Mouse (Mus musculus) neural tube, embryonic 12.5 days (tissue): ENCODE data around the gene Spcs3. TPM values are rescaled to one million over a fixed set of nuclear protein-coding genes. Genes with fewer than 3 reads are reported as not detected.
"Not testable (repeated sequence)": the region's sequence is repeated elsewhere in the genome, so short reads cannot be mapped to it uniquely, and the experiment has no call there.

Experiments
- ATAC-seq: fragments of 200-750 bp; cut with Nextera tagmentation; 2 replicates; pipeline ENCODE4 v1.8.0; 2017; ENCODE audit warnings: low read depth, mild to moderate bottlenecking, moderate TSS enrichment, moderate library complexity; ENCODE audit not compliant: low FRiP score
- H3K27ac ChIP-seq: fragments of 300-500 bp; sonication (generic); 2 replicates; pipeline ENCODE4 v1.5.1; 2016
- H3K27me3 ChIP-seq: fragments of 300-500 bp; sonication (generic); replicated peaks from 2 replicates; pipeline ENCODE4 v1.6.1; 2016; ENCODE audit warnings: mild to moderate bottlenecking
- H3K36me3 ChIP-seq: fragments of 300-500 bp; sonication (generic); 2 replicates; pipeline ENCODE4 v1.6.1; 2016; ENCODE audit warnings: mild to moderate bottlenecking
- H3K4me1 ChIP-seq: fragments of 300-500 bp; sonication (generic); 2 replicates; pipeline ENCODE4 v1.6.1; 2016
- H3K4me2 ChIP-seq: fragments of 300-500 bp; sonication (generic); replicated peaks from 2 replicates; pipeline ENCODE4 v1.6.1; 2016; ENCODE audit warnings: mild to moderate bottlenecking
- H3K4me3 ChIP-seq: fragments of 300-500 bp; sonication (generic); 2 replicates; pipeline ENCODE4 v1.5.1; 2016
- H3K9ac ChIP-seq: fragments of 300-500 bp; sonication (generic); 2 replicates; pipeline ENCODE4 v1.6.1; 2016; ENCODE audit warnings: mild to moderate bottlenecking
- H3K9me3 ChIP-seq: fragments of 300-500 bp; sonication (generic); 2 replicates; pipeline ENCODE4 v1.6.1; 2016; ENCODE audit warnings: mild to moderate bottlenecking
- WGBS: fragments of 180-500 bp; shearing (Covaris S2); methylation state at CpG from one replicate; pipeline ENCODE4 v1.1.7; 2016; 5-methylcytosine and 5-hydroxymethylcytosine counted together
- polyA plus RNA-seq: library from polyadenylated mRNA; unstranded; fragments of >200 nt; fragmentation: Nextera tagmentation; extraction: Ambion mirVana; gene quantifications from 2 replicates; pipeline ENCODE4 v1.2.1, GENCODE M21; 2016

Gene Spcs3
- polyA plus RNA-seq, 1 experiment from 2014 or later: 71.3 TPM

DNA sequence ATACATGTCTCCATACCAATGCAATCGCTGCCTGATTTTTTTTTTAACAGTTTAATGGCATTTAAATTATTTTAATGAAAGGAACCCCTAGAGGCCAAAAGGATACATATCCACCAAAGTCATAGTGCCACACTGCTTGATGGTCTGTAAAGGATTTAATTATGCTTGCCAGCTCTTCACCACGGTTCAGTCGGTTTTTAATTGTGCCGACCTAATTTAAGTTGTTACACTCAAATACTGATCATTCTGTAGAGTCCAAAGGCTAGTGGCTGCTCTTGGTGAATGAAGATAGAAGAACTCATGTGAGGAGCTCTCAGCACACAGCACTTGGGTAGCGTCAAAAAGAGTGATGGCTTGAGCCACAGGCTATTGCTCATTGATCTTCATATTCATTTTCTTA lies 5.4 kb upstream of the Spcs3 start:
- H3K4me1 ChIP-seq: no peaks in the 10 kb centered on the region
- H3K9ac ChIP-seq: no peak overlapping the region
- H3K4me2 ChIP-seq: no peak overlapping the region
- WGBS: 84% methylated on average over 5 of the region's 5 CpGs
- H3K27ac ChIP-seq: no peak overlapping the region
- no peaks in the 10 kb centered on the region for H3K9me3 ChIP-seq
- ATAC-seq: no peak; the same call in 1 of the 2 replicates
- no peaks in the 10 kb centered on the region for H3K36me3 ChIP-seq
- no peaks in the 10 kb centered on the region for H3K27me3 ChIP-seq
- H3K4me3 ChIP-seq: no peak overlapping the region

DNA sequence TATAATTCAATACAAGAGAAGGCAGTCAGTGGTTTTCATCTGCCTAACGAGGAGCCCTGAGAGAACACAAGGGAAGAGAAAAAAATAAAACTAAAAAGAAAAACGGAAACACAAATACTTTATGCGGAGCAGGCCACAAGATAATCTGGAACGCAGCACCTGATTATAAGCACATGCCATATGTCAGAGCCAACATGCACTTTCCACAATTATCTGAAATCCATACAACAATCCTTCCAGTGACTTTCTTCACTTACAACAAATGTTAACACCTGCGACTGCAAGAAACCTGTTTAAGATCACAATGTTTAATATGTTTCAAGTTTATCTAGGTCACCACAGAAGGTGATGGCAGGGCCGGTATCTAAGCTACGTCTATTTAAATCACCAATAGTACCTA lies 1.2 kb downstream of the Spcs3 start:
- Histone ChIP-seq H3K4me2 (peak overlapping the region; percentile 64), H3K27ac (no peak overlapping the region), H3K9me3 (no peaks in the 10 kb centered on the region), H3K4me1 (peaks cover 11% of the 10 kb centered on the region), H3K4me3 (peak overlapping the region; percentile 85), H3K27me3 (no peaks in the 10 kb centered on the region), H3K9ac (peak overlapping the region; percentile 87), H3K36me3 (no peaks in the 10 kb centered on the region)
- 73% methylated on average over 7 of the region's 7 CpGs for WGBS
- no peak for ATAC-seq

DNA sequence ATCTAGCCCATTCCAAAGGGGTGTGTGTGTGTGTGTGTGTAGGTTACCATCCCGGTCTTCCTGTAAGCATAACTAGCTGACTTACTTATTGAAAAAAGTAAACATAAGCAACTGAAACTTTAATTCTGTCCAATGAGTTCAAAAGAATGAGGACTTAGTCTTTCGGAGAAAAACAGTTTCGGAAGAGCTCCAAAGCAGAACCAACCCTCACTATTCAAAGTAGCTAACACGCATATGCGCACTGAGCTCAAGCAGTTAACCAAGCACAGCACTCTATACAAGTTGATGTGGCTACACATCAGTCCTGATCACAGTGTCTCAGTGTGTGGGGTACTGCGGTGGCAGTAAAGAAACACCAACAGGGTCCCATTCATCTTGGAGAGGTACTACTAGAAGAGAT lies 3.1 kb downstream of the Spcs3 start:
- peaks cover 11% of the 10 kb centered on the region for H3K4me1 ChIP-seq
- peaks cover 8% of the 10 kb centered on the region for H3K36me3 ChIP-seq
- H3K27ac ChIP-seq: no peak overlapping the region
- no peak for ATAC-seq
- no peak overlapping the region for H3K4me2 ChIP-seq
- 93% methylated on average over 6 of the region's 6 CpGs for WGBS
- H3K9ac ChIP-seq: no peak overlapping the region
- H3K27me3 ChIP-seq: no peaks in the 10 kb centered on the region
- no peak overlapping the region for H3K4me3 ChIP-seq
- H3K9me3 ChIP-seq: no peaks in the 10 kb centered on the region

DNA sequence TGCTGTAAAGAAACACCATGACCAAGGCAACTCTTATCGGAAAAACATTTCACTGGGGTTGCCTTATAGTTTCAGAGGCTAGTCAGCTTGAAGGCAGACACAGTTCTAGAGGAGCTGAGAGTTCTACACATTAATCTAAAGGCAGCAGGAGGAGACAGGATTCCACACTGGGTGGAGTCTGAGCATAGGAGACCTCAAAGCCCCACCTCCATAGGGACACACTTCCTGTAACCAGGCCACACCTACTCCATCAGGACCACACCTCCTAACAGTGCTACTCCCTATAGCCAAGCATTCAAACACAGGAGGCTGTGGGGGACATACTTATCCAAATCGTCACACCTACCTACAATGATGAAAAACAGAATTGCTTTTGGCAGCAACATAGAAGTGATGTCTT lies 4.2 kb downstream of the Spcs3 start:
- H3K4me1 ChIP-seq: peaks cover 11% of the 10 kb centered on the region
- no peaks in the 10 kb centered on the region for H3K27me3 ChIP-seq
- no peak overlapping the region for H3K4me2 ChIP-seq
- H3K9ac ChIP-seq: no peak overlapping the region
- no peak overlapping the region for H3K27ac ChIP-seq
- ATAC-seq: no peak
- 91% methylated on average over 2 of the region's 2 CpGs for WGBS
- no peaks in the 10 kb centered on the region for H3K9me3 ChIP-seq
- no peak overlapping the region for H3K4me3 ChIP-seq
- peaks cover 14% of the 10 kb centered on the region for H3K36me3 ChIP-seq

DNA sequence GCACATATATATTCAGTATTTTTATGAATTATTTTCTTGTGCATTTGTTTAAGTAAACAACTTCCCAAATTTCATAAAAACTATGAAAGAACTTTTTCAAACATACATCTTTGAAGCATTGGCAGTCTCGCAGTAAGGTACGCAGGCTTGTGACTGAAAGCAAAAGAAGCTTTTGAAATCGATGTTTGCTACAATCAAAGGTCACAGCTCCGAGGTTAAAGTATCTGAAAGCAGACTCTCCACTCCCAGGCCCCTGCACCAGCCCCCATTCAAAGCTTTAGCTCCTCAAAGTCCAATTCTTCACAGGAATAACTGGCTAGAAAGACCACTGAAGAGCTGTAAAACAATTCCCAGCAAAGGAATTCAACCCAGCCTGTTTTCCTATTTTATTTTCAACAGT lies 9.3 kb downstream of the Spcs3 start:
- no peak for ATAC-seq
- H3K27ac ChIP-seq: no peak overlapping the region
- H3K4me2 ChIP-seq: no peak overlapping the region
- no peaks in the 10 kb centered on the region for H3K27me3 ChIP-seq
- no peaks in the 10 kb centered on the region for H3K4me1 ChIP-seq
- H3K9me3 ChIP-seq: no peaks in the 10 kb centered on the region
- 28% methylated on average over 4 of the region's 4 CpGs for WGBS
- no peak overlapping the region for H3K4me3 ChIP-seq
- no peak overlapping the region for H3K9ac ChIP-seq
- peaks cover 14% of the 10 kb centered on the region for H3K36me3 ChIP-seq

DNA sequence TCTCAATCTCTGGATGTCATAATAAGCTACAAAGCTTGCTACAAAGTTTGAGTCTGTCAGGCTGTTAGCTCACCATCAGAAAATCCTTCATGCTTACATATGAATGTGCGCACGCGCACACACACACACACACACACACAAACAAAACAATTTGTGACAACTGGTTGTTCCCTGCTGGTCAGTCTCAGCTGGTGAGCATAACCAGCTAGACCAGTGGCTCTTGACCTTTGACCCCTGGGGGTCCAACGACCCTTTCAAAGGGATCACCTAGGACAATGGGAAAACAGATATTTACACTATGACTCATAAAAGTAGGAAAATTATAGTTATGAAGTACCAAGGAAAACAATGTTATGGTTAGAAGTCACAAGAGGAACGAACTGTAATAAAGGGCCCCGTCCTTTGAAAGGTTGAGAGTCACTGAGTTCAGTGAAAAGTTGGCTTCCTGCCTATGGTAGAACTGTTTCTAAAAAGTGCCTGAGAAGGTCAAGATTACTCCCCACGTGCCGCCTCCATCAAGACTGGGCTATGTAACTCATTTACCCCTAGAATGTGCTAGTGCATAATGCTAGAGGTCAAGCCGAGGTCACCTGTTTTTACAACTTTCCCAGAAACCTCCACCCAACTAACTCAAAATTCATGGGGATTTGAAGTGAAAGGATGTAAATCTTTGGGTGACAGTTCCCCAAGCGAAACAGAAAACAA lies 10.9 kb downstream of the Spcs3 start:
- ATAC-seq: no peak
- H3K36me3 ChIP-seq: peaks cover 14% of the 10 kb centered on the region
- no peak overlapping the region for H3K4me2 ChIP-seq
- H3K27ac ChIP-seq: no peak overlapping the region
- no peaks in the 10 kb centered on the region for H3K27me3 ChIP-seq
- H3K9ac ChIP-seq: no peak overlapping the region
- H3K4me3 ChIP-seq: no peak overlapping the region
- 66% methylated on average over 10 of the region's 10 CpGs for WGBS
- H3K9me3 ChIP-seq: no peaks in the 10 kb centered on the region
- no peaks in the 10 kb centered on the region for H3K4me1 ChIP-seq

DNA sequence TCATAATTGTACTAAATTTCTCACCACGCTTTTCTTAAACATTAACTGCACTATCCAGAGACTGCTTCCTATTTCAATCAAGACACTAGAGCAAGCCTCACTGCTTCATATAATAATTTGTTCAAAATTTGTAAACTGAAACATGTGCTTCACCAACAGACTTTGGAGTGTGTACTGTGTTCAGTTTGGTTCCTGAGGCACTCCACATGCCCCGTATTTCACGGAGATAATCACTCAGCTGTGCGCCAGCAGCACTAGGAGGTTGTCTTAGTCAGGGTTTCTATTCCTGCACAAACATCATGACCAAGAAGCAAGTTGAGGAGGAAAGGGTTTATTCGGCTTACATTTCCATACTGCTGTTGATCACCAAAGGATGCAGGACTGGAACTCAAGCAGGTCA lies 17.6 kb downstream of the Spcs3 start:
- H3K36me3 ChIP-seq, H3K9ac ChIP-seq, H3K9me3 ChIP-seq, ATAC-seq, H3K27me3 ChIP-seq, H3K4me3 ChIP-seq, H3K27ac ChIP-seq, H3K4me2 ChIP-seq, H3K4me1 ChIP-seq: not testable (repeated sequence)
- 90% methylated on average over 5 of the region's 5 CpGs for WGBS

DNA sequence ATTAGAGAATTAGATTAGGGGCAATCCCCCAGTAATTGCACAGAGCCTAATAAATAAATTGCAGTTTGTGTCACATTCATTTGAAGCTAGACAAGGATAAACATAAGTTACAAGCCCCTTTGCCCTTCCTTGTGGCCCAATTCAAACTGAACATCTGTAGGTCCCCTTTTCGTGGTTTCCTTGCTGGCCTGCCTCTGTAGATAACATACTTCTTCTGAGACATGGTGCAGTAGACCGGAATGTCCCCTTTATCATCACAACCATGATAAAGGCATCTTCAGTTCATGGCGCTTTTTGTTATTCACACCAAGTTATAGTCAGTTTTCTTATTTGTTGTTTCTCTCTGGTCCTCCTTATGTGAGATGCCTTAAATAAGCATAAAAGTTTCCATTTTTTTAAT lies 18.0 kb downstream of the Spcs3 start:
- WGBS: 88% methylated on average over 3 of the region's 3 CpGs
- H3K9me3 ChIP-seq: no peaks in the 10 kb centered on the region
- H3K27me3 ChIP-seq: no peaks in the 10 kb centered on the region
- H3K36me3 ChIP-seq: no peaks in the 10 kb centered on the region
- H3K9ac ChIP-seq: no peak overlapping the region
- H3K27ac ChIP-seq: no peak overlapping the region
- no peak overlapping the region for H3K4me2 ChIP-seq
- H3K4me3 ChIP-seq: no peak overlapping the region
- no peak for ATAC-seq
- peaks cover 6% of the 10 kb centered on the region for H3K4me1 ChIP-seq

DNA sequence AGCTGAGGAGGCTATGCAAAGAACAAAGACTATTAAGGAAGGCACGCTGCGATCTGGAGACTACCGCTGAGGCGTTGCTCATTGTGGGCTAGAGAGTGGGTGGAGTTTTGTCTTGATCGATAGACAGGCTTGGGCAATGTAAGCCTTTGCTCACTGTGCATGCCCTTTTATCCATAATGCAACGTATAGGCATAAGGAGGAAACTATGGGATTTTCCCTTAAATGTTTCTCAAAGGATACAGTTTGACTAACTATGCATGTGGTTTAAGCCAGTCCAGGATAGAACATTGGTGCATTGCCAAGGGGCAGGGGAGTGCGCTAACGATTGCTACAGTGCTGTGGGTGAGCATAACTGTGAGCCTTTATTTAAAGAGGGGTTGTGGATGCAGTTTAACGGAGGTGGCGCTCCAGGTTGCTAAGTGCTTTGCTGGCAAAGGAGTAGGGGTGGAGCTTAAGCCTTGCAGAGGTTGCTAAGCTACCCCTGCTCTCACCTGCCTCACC lies 20.5 kb downstream of the Spcs3 start:
- peak overlapping the region; percentile 58 for H3K4me2 ChIP-seq
- peak overlapping the region; percentile 48 for H3K9ac ChIP-seq
- no peaks in the 10 kb centered on the region for H3K36me3 ChIP-seq
- peaks cover 6% of the 10 kb centered on the region for H3K4me1 ChIP-seq
- H3K9me3 ChIP-seq: no peaks in the 10 kb centered on the region
- 7% methylated on average over 10 of the region's 10 CpGs for WGBS
- H3K4me3 ChIP-seq: peak overlapping the region; percentile 37
- peak; percentile 76 for ATAC-seq
- no peaks in the 10 kb centered on the region for H3K27me3 ChIP-seq
- no peak overlapping the region for H3K27ac ChIP-seq

DNA sequence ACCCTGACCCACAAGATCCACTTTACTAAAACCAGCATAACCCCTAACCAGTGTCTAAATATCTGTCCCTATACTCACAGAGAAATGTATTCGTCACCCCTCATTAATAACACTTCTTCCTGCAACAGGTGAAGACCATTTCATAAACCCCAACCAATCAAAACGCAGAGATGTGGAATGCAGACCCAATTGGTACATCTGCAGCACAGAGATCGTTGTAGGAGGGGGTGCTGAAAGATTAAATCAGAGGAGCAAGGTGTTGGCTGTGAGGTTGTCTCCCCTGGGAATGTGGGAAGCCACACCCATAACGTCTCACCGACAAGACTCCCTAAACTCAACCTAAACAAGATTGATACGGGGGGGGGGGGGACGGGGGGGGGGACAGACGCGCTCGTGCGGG lies 21.0 kb downstream of the Spcs3 start:
- peaks cover 6% of the 10 kb centered on the region for H3K4me1 ChIP-seq
- H3K9me3 ChIP-seq: no peaks in the 10 kb centered on the region
- peak overlapping the region; percentile 58 for H3K4me2 ChIP-seq
- H3K9ac ChIP-seq: peak overlapping the region; percentile 48
- no peaks in the 10 kb centered on the region for H3K27me3 ChIP-seq
- H3K36me3 ChIP-seq: no peaks in the 10 kb centered on the region
- H3K4me3 ChIP-seq: peak overlapping the region; percentile 37
- no peak overlapping the region for H3K27ac ChIP-seq
- 10% methylated on average over 9 of the region's 11 CpGs for WGBS
- peak; percentile 66 for ATAC-seq

DNA sequence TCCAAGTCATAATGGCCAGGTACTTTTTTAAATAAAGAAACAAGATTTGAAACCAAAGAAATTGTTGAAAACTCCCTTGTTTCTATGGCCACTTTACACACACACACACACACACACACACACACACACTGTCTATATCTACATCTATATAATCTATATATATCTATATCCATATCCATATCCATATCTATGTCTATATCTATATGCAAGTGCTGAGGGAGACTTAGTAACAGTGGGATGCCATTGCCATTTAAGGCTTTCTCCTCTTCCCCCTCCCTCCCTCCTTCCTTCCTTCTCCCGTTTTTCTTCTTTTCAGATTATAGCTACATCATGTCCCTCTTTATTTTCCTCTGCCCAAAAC lies 21.7 kb downstream of the Spcs3 start:
- WGBS: 26% methylated on average over 1 of the region's 1 CpGs
- no peaks in the 10 kb centered on the region for H3K27me3 ChIP-seq
- H3K27ac ChIP-seq: no peak overlapping the region
- H3K4me3 ChIP-seq: no peak overlapping the region
- no peak overlapping the region for H3K9ac ChIP-seq
- H3K4me2 ChIP-seq: no peak overlapping the region; the same call in 1 of the 2 replicates
- no peaks in the 10 kb centered on the region for H3K36me3 ChIP-seq
- no peaks in the 10 kb centered on the region for H3K9me3 ChIP-seq
- H3K4me1 ChIP-seq: peaks cover 6% of the 10 kb centered on the region
- ATAC-seq: peak; percentile 51; the same call in 1 of the 2 replicates

DNA sequence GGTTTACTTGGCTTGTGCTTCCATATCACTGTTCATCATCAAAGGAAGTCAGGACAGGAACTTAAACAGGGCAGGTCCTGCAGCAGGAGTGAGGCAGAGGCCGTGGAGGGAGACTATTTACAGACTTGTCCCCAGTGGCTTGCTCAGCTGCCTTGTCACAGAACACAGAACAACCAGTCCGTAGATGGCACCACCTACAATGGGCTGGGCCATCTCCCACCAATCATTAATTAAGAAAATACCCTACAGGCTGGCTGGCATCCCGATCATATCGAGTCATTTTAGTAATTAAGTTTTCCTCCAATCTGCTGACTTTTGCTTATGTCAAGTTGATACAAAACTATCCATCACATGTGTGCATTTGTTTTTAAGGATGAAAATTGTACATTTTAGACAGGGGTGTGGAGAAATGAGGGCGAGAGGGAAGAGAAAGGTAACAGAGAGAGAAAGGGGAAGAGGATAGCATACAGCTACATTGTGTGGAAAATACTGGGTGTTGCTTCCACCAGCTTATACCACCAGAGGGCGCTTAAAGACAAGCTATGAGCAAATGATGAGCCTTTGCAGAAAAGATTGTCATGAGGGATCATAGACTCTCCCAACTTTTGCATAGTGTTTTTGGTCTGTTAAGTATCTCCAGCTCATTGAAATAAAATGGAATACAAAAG lies 22.2 kb downstream of the Spcs3 start:
- peak; percentile 69 for ATAC-seq
- Histone ChIP-seq H3K4me1 (peaks cover 6% of the 10 kb centered on the region), H3K4me2 (no peak overlapping the region), H3K9ac (no peak overlapping the region), H3K27me3 (no peaks in the 10 kb centered on the region), H3K36me3 (no peaks in the 10 kb centered on the region), H3K4me3 (no peak overlapping the region), H3K27ac (no peak overlapping the region), H3K9me3 (no peaks in the 10 kb centered on the region)
- WGBS: 39% methylated on average over 6 of the region's 6 CpGs

DNA sequence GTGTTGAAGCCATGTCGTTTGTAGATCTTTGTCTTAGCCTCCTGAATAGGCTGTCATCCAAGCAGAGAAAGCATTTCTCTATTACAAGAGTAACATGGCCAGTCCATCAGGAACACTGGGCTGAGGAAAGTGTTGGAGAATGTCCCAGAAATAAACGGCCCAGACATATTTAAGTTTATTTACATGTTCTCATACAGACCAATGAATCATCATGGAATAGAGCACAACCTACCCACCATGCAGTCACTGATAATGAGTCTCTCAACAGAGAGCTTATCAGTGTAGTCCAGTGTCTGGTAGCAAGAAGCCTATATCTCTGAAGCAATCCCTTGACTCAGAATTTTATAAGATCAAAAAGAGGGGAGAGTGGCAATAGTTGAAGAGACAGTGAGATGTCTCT lies 24.7 kb downstream of the Spcs3 start:
- no peaks in the 10 kb centered on the region for H3K9me3 ChIP-seq
- H3K36me3 ChIP-seq: no peaks in the 10 kb centered on the region
- no peak overlapping the region for H3K4me3 ChIP-seq
- H3K4me1 ChIP-seq: peaks cover 6% of the 10 kb centered on the region
- no peak overlapping the region for H3K9ac ChIP-seq
- H3K27me3 ChIP-seq: no peaks in the 10 kb centered on the region
- ATAC-seq: no peak
- H3K27ac ChIP-seq: no peak overlapping the region
- H3K4me2 ChIP-seq: no peak overlapping the region
- 64% methylated on average over 2 of the region's 2 CpGs for WGBS
